Mouse (Mus musculus): Measurements from ENCODE around the gene Gm5478. TPM values are rescaled to one million over a fixed set of nuclear protein-coding genes. Genes with fewer than 3 reads are reported as not detected.
"Not testable (repeated sequence)": the region's sequence is repeated elsewhere in the genome, so short reads cannot be mapped to it uniquely, and the experiment has no call there.

Gene Gm5478
- polyA plus RNA-seq (2012; rRNA removed), result not detected in 2 replicates

GRCm38 (mm10) chr15:101647280-101647679 lies at the start of gene Gm5478:
Gene Gm5478, minus strand, starts transcription at chr15:101647380.
- DNase-seq (ENCODE audit: low read depth, low spot score), result no peak
- WGBS, result 71% methylated on average over 3 of the region's 3 CpGs

DNA sequence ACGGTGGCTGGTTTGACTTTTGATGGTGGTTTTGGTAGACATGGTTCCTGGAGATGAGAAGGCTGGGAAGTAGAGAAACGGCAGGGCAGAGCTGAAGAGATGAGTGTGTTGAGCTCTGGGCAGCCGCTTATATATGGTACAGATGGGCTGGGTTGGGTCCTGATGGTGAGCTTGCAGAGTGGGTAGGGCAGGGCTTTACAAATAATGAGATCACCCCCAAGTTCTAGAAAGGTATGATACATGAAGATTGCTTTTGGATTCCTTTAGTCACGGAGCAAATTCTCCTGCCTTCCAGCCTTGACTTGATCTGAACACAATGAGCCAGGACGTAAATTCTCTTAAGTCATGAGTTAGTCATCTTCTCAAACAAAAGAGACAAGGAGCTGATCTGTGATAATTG lies 47.0 kb upstream of the Gm5478 start, which contains the start of gene Krt6a:
TSS of gene Krt6a (minus strand) at position 101 of the 400 bp plus-strand sequence.
- 51% methylated on average over 5 of the region's 5 CpGs for WGBS
- DNase-seq (ENCODE audit: low read depth, low spot score), result no peak

- DNase-seq (ENCODE audit: low read depth, low spot score), result not testable (repeated sequence)
- 96% methylated on average over 5 of the region's 5 CpGs for WGBS
Observed at GRCm38 (mm10) chr15:101690460-101690859, 43.3 kb upstream of the Gm5478 start.

- whole genome bisulfite sequencing, result 37% methylated on average over 2 of the region's 2 CpGs
- DNase-seq (ENCODE audit: low read depth, low spot score), result no peak
Observed at GRCm38 (mm10) chr15:101688161-101688560, 41.0 kb upstream of the Gm5478 start.

GRCm38 (mm10) chr15:101680187-101680586 lies 33.0 kb upstream of the Gm5478 start, which contains the start of gene Krt6b:
Gene Krt6b, minus strand, starts transcription at chr15:101680287.
- 54% methylated on average over 2 of the region's 2 CpGs for WGBS
- no peak for DNase-seq (ENCODE audit: low read depth, low spot score)

DNA sequence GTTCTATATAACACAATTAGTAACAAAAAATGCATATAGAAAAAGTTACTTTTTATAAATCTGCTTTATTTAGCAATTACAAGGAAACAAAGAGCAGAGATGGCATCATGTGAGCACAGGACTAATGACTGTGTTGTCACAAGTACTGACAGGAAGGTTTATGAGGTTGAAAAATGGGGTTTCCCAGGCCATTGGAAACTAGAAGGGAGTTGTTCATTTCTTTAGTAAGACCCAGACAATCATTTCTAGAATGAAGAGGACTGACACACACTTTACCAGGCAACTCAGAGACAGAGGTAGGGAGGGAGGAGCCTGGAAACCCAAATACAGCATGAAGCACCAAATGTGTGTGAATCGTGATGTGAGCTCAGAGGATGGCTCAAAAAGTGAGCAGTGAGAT lies 28.8 kb upstream of the Gm5478 start:
- 60% methylated on average over 1 of the region's 1 CpGs for WGBS
- DNase-seq (ENCODE audit: low read depth, low spot score), result no peak

DNA sequence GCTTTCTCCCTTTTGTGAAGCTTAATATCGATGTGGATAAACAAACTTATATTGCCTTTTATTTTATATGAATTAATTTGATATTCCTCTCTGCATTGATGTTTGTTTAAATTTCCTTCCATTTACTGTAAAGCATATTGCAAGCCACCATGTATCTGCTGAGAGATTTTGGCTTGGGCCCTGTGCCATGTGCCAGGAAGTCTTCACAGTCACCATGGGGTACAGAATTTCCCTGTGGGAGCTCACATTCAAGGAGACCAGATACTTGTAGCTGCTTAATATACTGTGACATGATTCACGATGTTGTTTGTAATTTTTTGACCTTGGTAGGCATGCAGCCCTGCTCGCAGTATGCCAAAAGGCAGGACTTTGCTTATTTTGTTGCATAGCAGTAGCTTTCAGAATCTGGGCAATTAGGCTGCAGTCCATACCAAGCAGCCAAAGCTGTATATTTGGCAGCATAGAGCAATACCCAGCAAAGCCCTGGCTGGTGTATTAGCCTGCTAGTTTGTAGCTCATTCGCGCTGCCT lies 5.6 kb upstream of the Gm5478 start:
- WGBS, result 86% methylated on average over 5 of the region's 5 CpGs

DNA sequence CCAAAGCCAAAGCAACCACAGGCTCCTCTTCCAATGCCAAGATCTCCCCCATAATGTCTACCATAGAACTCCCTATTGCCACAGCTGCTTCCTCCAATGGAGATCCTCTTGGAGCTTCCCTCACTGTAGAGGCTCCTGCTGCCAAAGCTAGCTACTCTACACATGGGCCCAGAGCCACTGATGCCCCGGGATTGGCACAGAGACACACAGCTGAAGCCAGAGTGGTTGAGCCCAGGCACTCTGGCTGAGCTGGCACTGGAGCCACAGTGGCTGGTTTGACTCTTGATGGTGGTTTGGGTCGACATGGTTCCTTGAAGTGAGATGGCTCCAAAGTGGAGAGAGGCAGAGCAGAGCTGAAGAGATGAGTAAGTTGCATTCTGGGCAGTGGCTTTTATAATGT lies 19.3 kb downstream of the Gm5478 start, which contains the start of gene Gm5414:
TSS of gene Gm5414 (minus strand) at position 305 of the 400 bp plus-strand sequence.
- no peak for DNase-seq (ENCODE audit: low read depth, low spot score)
- 61% methylated on average over 2 of the region's 2 CpGs for WGBS

More for the DNA sequence above, 5.6 kb upstream of the Gm5478 start:
- DNase-seq (ENCODE audit: low read depth, low spot score), result no peak

DNA sequence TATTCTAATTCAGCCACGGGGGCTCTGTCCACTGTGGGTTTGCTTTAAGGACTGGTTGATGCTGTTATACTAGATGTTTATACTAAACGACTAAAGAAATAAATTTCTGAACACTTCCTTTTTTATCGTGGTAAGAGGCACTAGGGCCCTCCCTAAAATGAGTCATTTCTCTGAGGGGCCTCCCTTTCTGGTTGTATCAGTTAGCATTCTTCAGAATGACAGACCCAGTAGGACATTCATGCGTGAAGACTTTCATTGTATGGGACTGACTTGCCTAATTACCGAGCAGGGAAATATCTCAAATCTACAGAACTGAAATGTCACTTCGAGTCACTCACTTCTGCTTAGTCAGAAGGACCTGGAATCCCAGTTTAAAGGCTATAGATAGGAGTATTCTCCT lies 48.1 kb downstream of the Gm5478 start:
- no peak for DNase-seq (ENCODE audit: low read depth, low spot score)
- WGBS, result 23% methylated on average over 6 of the region's 6 CpGs

Other genes starting within 250 kb of the Gm5478 start
- 33.0 and 44.4 TPM in 2 replicates for gene Krt7, start 236.3 kb downstream of the Gm5478 start, polyA plus RNA-seq (2012; rRNA removed)
- gene Krt87, start 208.6 kb downstream of the Gm5478 start, polyA plus RNA-seq (2012; rRNA removed), result 0.62 and 1.3 TPM in 2 replicates
- gene Krt88, start 199.6 kb downstream of the Gm5478 start, polyA plus RNA-seq (2012; rRNA removed), result 0.09 and 0.12 TPM in 2 replicates
- gene Krt81, start 183.6 kb downstream of the Gm5478 start, polyA plus RNA-seq (2012; rRNA removed), result not detected in 2 replicates
- gene Krt86, start 173.9 kb downstream of the Gm5478 start, polyA plus RNA-seq (2012; rRNA removed), result 0.09 TPM in 1 of 2 replicates, not detected in the other
- 0.07 and 0.25 TPM in 2 replicates for gene Krt83, start 155.9 kb downstream of the Gm5478 start, polyA plus RNA-seq (2012; rRNA removed)
- gene Gm49425, start 130.1 kb downstream of the Gm5478 start, polyA plus RNA-seq (2012; rRNA removed), result not detected in 2 replicates
- gene Krt84, start 114.6 kb downstream of the Gm5478 start, polyA plus RNA-seq (2012; rRNA removed), result 0.32 and 1.5 TPM in 2 replicates
- gene Krt82, start 96.7 kb downstream of the Gm5478 start, polyA plus RNA-seq (2012; rRNA removed), result not detected in 2 replicates
- gene Krt90, start 84.4 kb downstream of the Gm5478 start, polyA plus RNA-seq (2012; rRNA removed), result 0.04 TPM in 1 of 2 replicates, not detected in the other
- gene Krt75, start 73.5 kb downstream of the Gm5478 start, polyA plus RNA-seq (2012; rRNA removed), result not detected in 2 replicates
- not detected in 2 replicates for gene Gm5414, start 19.2 kb downstream of the Gm5478 start, polyA plus RNA-seq (2012; rRNA removed)
- gene Krt6b, start 32.9 kb upstream of the Gm5478 start, polyA plus RNA-seq (2012; rRNA removed), result not detected in 2 replicates
- 0.04 TPM in 1 of 2 replicates, not detected in the other for gene Krt6a, start 46.9 kb upstream of the Gm5478 start, polyA plus RNA-seq (2012; rRNA removed)
- 0.07 and 0.14 TPM in 2 replicates for gene Krt5, start 65.5 kb upstream of the Gm5478 start, polyA plus RNA-seq (2012; rRNA removed)
- not detected in 2 replicates for gene Krt71, start 95.7 kb upstream of the Gm5478 start, polyA plus RNA-seq (2012; rRNA removed)
- not detected in 2 replicates for gene Krt72, start 139.1 kb upstream of the Gm5478 start, polyA plus RNA-seq (2012; rRNA removed)
- not detected in 2 replicates for gene Krt73, start 155.0 kb upstream of the Gm5478 start, polyA plus RNA-seq (2012; rRNA removed)
- gene Krt2, start 170.8 kb upstream of the Gm5478 start, polyA plus RNA-seq (2012; rRNA removed), result not detected in 2 replicates
- 0.04 and 0.17 TPM in 2 replicates for gene Krt1, start 203.4 kb upstream of the Gm5478 start, polyA plus RNA-seq (2012; rRNA removed)
- not detected in 2 replicates for gene Krt77, start 222.3 kb upstream of the Gm5478 start, polyA plus RNA-seq (2012; rRNA removed)
- gene Krt76, start 245.5 kb upstream of the Gm5478 start, polyA plus RNA-seq (2012; rRNA removed), result 0.02 TPM in 1 of 2 replicates, not detected in the other

Measured in large intestine, adult 2 months (tissue).